Mouse (Mus musculus) bone marrow, adult 2 months (tissue): ENCODE results near the gene Plet1. TPM values are rescaled to one million over a fixed set of nuclear protein-coding genes. Genes with fewer than 3 reads are reported as not detected.

Source experiments
- H3K27ac ChIP-seq: fragments of 200-500 bp; 2 replicates; pipeline ENCODE4 v1.5.1; 2012; ENCODE audit warnings: low read depth, mild to moderate bottlenecking, control low read depth, inconsistent platforms, low read length; ENCODE audit not compliant: control insufficient read depth, poor library complexity, insufficient read depth
- H3K4me1 ChIP-seq: fragments of 200-500 bp; 2 replicates; pipeline ENCODE4 v1.6.1; 2011; ENCODE audit warnings: low read length; ENCODE audit not compliant: control insufficient read depth, insufficient read depth
- H3K4me3 ChIP-seq: fragments of 200-500 bp; replicated peaks from 2 replicates; pipeline ENCODE3; 2011; ENCODE audit warnings: mild to moderate bottlenecking, low read depth, low read length, control low read depth; ENCODE audit not compliant: control insufficient read depth
- CTCF ChIP-seq: fragments of 200-500 bp; IDR thresholded peaks from 2 replicates; pipeline ENCODE4 v1.5.1; 2011; ENCODE audit warnings: low read length, control low read depth; ENCODE audit not compliant: control insufficient read depth, insufficient read depth
- POLR2A ChIP-seq: fragments of 200-500 bp; IDR thresholded peaks from 2 replicates; pipeline ENCODE4 v1.6.1; 2011; ENCODE audit warnings: low read depth, mild to moderate bottlenecking, control low read depth, low read length, borderline replicate concordance; ENCODE audit not compliant: control insufficient read depth
- WGBS: fragments of 180-500 bp; shearing (Covaris S2); methylation state at CpG from one replicate; pipeline ENCODE4 v1.1.7; 2018; 5-methylcytosine and 5-hydroxymethylcytosine counted together
- polyA plus RNA-seq: library from polyadenylated mRNA; stranded (reverse); fragments of >200 nt; gene quantifications from 2 replicates; pipeline ENCODE4 v1.2.4, GENCODE M21; 2011; ENCODE audit warnings: low replicate concordance; ENCODE audit not compliant: missing spikeins, insufficient read depth, insufficient read length

The Plet1 gene
- polyA plus RNA-seq, 1 experiment, result 1.5 TPM

GRCm38 (mm10) chr9:50485521-50485920 lies 8.8 kb upstream of the Plet1 start:
- no peak for TF ChIP-seq POLR2A
- Histone ChIP-seq H3K4me3 (no peak overlapping the region), H3K4me1 (peaks cover 3% of the 10 kb centered on the region), H3K27ac (no peak overlapping the region)
- 64% methylated on average over 10 of the region's 10 CpGs for WGBS

- Histone ChIP-seq H3K27ac (no peak overlapping the region), H3K4me1 (no peaks in the 10 kb centered on the region; the same call in 1 of the 2 replicates), H3K4me3 (no peak overlapping the region)
- TF ChIP-seq POLR2A (no peak), CTCF (no peak)
These were observed 3.5 kb upstream of the Plet1 start for GRCm38 (mm10) chr9:50490836-50491235.

DNA sequence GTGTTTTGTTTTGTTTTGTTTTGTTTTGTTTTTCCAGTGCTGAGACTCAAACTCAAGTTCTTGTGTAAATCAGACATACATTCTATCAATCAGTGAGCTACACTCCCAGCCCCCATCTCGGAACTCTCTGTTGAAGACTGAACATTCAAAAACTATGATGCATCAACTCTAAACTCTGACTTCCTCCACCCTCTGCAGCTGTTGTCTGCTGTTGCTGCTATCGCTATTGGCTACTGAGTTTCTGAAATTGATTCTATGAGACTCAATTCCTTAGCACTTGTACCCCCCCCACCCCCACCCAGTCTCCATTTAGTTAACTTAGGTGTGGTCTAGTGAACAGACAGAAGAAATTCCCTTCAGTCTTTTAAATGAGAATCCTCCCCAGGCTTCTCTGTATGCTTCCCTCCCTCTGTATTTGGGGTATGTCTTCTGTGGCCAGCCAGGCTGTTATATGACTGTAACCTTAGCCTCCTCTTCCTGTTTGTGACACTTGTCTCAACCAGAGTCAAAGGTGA lies 2.7 kb upstream of the Plet1 start:
- WGBS, result 80% methylated on average over 2 of the region's 2 CpGs
- TF ChIP-seq POLR2A (no peak), CTCF (no peak)
- H3K4me1 ChIP-seq, result no peaks in the 10 kb centered on the region; the same call in 1 of the 2 replicates
- no peak overlapping the region for H3K4me3 ChIP-seq
- H3K27ac ChIP-seq, result no peak overlapping the region

GRCm38 (mm10) chr9:50493777-50494176 lies 548 bp upstream of the Plet1 start:
- TF ChIP-seq CTCF (no peak), POLR2A (no peak)
- Histone ChIP-seq H3K27ac (no peak overlapping the region), H3K4me1 (no peaks in the 10 kb centered on the region; the same call in 1 of the 2 replicates), H3K4me3 (no peak overlapping the region)
- WGBS, result 52% methylated on average over 2 of the region's 2 CpGs

GRCm38 (mm10) chr9:50495405-50496150 lies 1.3 kb downstream of the Plet1 start:
- Histone ChIP-seq H3K4me3 (no peak overlapping the region), H3K4me1 (no peaks in the 10 kb centered on the region; the same call in none of the 2 replicates), H3K27ac (no peak overlapping the region)
- no peak for TF ChIP-seq POLR2A
- no peak for TF ChIP-seq CTCF
- 76% methylated on average over 10 of the region's 10 CpGs for WGBS

DNA sequence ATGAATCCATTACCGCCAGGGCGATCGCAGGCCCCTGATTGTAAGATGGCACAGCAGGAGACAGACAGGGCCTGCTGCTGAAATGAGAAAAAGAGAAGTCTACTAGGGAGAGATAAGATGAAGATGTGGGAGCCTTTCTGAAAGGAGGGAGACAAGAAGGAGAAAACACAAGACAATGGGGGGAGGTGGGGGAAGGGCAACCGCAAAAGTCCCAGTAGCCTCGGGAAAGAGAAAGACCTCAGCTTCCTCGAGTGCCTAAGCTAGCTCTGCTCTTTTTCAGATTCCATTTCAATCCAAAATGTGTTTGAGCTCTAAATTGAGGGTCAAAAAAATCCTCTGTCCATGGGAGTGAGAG lies 1.8 kb downstream of the Plet1 start:
- 41% methylated on average over 6 of the region's 6 CpGs for WGBS
- Histone ChIP-seq H3K4me1 (no peaks in the 10 kb centered on the region; the same call in none of the 2 replicates), H3K4me3 (no peak overlapping the region), H3K27ac (no peak overlapping the region)
- no peak for TF ChIP-seq CTCF
- no peak for TF ChIP-seq POLR2A

GRCm38 (mm10) chr9:50496546-50496945 lies 2.2 kb downstream of the Plet1 start:
- TF ChIP-seq CTCF (no peak), POLR2A (no peak)
- H3K4me1 ChIP-seq, result no peaks in the 10 kb centered on the region; the same call in none of the 2 replicates
- no peak overlapping the region for H3K4me3 ChIP-seq
- H3K27ac ChIP-seq, result no peak overlapping the region
- 14% methylated on average over 6 of the region's 6 CpGs for WGBS

DNA sequence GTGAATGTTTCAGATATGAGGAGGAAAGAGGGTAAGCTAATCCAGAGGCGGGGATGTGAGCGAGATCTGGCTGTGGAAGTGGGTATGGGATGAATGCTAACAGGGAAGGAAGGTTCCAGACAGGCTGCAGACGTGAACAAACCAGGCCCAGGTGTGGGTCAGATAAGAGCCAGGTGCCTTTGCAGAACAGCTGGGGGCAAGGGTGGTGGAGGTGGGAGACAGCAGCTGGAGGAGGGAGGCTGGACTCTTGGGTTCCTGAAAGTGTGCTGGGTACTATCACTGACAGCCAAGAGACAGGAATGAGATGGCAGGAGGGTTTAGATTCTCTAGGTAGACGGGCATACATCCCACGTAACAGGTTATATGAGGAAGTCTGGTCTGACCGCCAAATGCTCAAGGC lies 2.8 kb downstream of the Plet1 start:
- H3K4me1 ChIP-seq, result no peaks in the 10 kb centered on the region; the same call in none of the 2 replicates
- no peak overlapping the region for H3K4me3 ChIP-seq
- WGBS, result 51% methylated on average over 6 of the region's 6 CpGs
- no peak overlapping the region for H3K27ac ChIP-seq
- TF ChIP-seq POLR2A, result no peak
- TF ChIP-seq CTCF, result no peak
